Mouse (Mus musculus) colon, adult 2 months (tissue): ENCODE data around the gene Gm8362. TPM values are rescaled to one million over a fixed set of nuclear protein-coding genes. Genes with fewer than 3 reads are reported as not detected.

Experiments
- polyA plus RNA-seq: library from polyadenylated mRNA; depleted of rRNA; stranded (reverse); fragments of >200 nt; gene quantifications from 2 replicates; pipeline ENCODE4 v1.2.3, GENCODE M21; 2012; rRNA removed

Gene Gm8362
- polyA plus RNA-seq = not detected in 2 replicates

DNA sequence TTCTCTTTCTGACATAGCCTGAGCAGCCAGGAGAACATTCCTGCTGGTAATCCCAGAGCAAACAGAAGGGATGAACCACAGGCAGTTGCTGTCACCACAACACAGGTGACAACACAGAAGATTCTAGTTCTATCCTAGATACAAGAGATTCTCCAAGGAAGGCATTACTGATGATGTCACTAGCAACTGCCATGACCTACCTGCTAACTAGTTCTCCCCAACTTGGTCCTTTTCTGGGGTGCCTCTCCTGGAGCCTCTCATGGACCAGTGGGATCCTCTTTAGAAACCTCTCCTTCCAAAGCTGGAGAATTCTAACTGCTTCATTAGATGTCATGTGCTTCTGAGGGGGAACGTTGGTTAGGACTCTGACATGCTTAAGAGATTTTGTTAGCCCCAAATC, at the start of gene Gm8362:
TSS of gene Gm8362 (minus strand) at position 101 of the 400 bp plus-strand sequence.

DNA sequence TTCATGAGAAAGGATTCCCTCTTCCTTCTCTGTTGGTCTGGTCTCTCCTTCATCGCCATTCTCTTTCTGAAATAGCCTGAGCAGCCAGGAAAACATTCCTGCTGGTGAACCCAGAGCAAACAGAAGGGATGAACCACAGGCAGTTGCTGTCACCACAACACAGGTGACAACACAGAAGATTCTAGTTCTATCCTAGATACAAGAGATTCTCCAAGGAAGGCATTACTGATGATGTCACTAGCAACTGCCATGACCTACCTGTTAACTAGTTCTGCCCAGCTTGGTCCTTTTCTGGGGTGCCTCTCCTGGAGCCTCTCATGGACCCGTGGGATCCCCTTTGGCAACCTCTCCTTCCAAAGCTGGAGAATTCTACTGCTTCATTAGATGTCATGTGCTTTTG, 32.0 kb downstream of the Gm8362 start, which contains the start of gene Gm3636:
TSS of gene Gm3636 (minus strand) at position 101 of the 400 bp plus-strand sequence.

DNA sequence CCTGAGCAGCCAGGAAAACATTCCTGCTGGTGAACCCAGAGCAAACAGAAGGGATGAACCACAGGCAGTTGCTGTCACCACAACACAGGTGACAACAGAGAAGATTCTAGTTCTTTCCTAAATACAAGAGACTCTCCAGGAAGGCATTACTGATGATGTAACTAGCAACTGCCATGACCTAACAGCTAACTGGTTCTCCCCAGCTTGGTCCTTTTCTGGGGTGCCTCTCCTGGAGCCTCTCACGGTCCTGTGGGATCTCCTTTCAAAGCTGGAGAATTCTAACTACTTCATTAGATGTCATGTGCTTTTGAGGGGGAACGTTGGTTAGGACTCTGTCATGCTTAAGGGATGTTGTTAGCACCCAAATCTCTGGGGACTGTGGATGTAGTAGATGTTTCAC, 54.1 kb downstream of the Gm8362 start, which contains the start of gene Gm8050:
TSS of gene Gm8050 (minus strand) at position 101 of the 400 bp plus-strand sequence.

Other genes starting within 250 kb of the Gm8362 start
- not detected in 2 replicates for gene Gm8356, start 237.1 kb downstream of the Gm8362 start, polyA plus RNA-seq
- gene Gm3629, start 183.8 kb downstream of the Gm8362 start, polyA plus RNA-seq = not detected in 2 replicates
- not detected in 2 replicates for gene Gm3460, start 152.0 kb downstream of the Gm8362 start, polyA plus RNA-seq
- 0.06 TPM in 1 of 2 replicates, not detected in the other for gene Gm10251, start 90.2 kb downstream of the Gm8362 start, polyA plus RNA-seq
- gene Gm8050, start 54.2 kb downstream of the Gm8362 start, polyA plus RNA-seq = not detected in 2 replicates
- gene Gm3636, start 32.1 kb downstream of the Gm8362 start, polyA plus RNA-seq = 0.23 TPM in 1 of 2 replicates, not detected in the other
- not detected in 2 replicates for gene Gm3642, start 65.9 kb upstream of the Gm8362 start, polyA plus RNA-seq
- not detected in 2 replicates for gene Gm3667, start 115.6 kb upstream of the Gm8362 start, polyA plus RNA-seq
- gene Gm6356, start 199.4 kb upstream of the Gm8362 start, polyA plus RNA-seq = not detected in 2 replicates